Mouse (Mus musculus): Measurements from ENCODE around the gene Cavin1. TPM values are rescaled to one million over a fixed set of nuclear protein-coding genes. Genes with fewer than 3 reads are reported as not detected.

The Cavin1 gene
- polyA plus RNA-seq, 1 experiment from 2014 or later = 47.0 TPM

- H3K9me3 ChIP-seq (ENCODE audit: control insufficient read depth, low read length) = no peaks in the 10 kb centered on the region
- no peak for ATAC-seq
Measured at GRCm38 (mm10) chr11:100999254-100999653, 28.6 kb upstream of the Cavin1 start.

GRCm38 (mm10) chr11:100998836-100999235 is 28.1 kb upstream of the Cavin1 start:
- Histone ChIP-seq H3K9ac (ENCODE audit: low read depth, low read length) (no peak overlapping the region), H3K27ac (ENCODE audit: low read depth, low read length) (no peak overlapping the region), H3K9me3 (ENCODE audit: control insufficient read depth, low read length) (no peaks in the 10 kb centered on the region), H3K27me3 (replicated peaks; ENCODE audit: control insufficient read depth, insufficient read depth, low read length) (no peaks in the 10 kb centered on the region), H3K4me1 (ENCODE audit: control insufficient read depth, insufficient read depth, low read depth, low read length) (no peaks in the 10 kb centered on the region), H3K4me3 (ENCODE audit: low read length) (no peak overlapping the region), H3K36me3 (ENCODE audit: control insufficient read depth, insufficient read depth, low read length) (no peaks in the 10 kb centered on the region), H3K4me2 (ENCODE audit: low read length) (no peak overlapping the region)
- no peak for ATAC-seq
- 88% methylated on average over 2 of the region's 2 CpGs for WGBS

More at GRCm38 (mm10) chr11:100999254-100999653, 28.6 kb upstream of the Cavin1 start:
- Histone ChIP-seq H3K9ac (ENCODE audit: low read depth, low read length) (no peak overlapping the region), H3K4me3 (ENCODE audit: low read length) (no peak overlapping the region), H3K36me3 (ENCODE audit: control insufficient read depth, insufficient read depth, low read length) (no peaks in the 10 kb centered on the region), H3K27me3 (replicated peaks; ENCODE audit: control insufficient read depth, insufficient read depth, low read length) (no peaks in the 10 kb centered on the region), H3K27ac (ENCODE audit: low read depth, low read length) (no peak overlapping the region), H3K4me1 (ENCODE audit: control insufficient read depth, insufficient read depth, low read depth, low read length) (no peaks in the 10 kb centered on the region), H3K4me2 (ENCODE audit: low read length) (no peak overlapping the region)
- 56% methylated on average over 3 of the region's 3 CpGs for WGBS

GRCm38 (mm10) chr11:100996501-100996900 is 25.8 kb upstream of the Cavin1 start:
- Histone ChIP-seq H3K9me3 (ENCODE audit: control insufficient read depth, low read length) (no peaks in the 10 kb centered on the region), H3K36me3 (ENCODE audit: control insufficient read depth, insufficient read depth, low read length) (no peaks in the 10 kb centered on the region), H3K27me3 (replicated peaks; ENCODE audit: control insufficient read depth, insufficient read depth, low read length) (no peaks in the 10 kb centered on the region), H3K4me2 (ENCODE audit: low read length) (no peak overlapping the region), H3K9ac (ENCODE audit: low read depth, low read length) (no peak overlapping the region), H3K27ac (ENCODE audit: low read depth, low read length) (no peak overlapping the region), H3K4me1 (ENCODE audit: control insufficient read depth, insufficient read depth, low read depth, low read length) (no peaks in the 10 kb centered on the region), H3K4me3 (ENCODE audit: low read length) (no peak overlapping the region)
- WGBS = 91% methylated on average over 4 of the region's 4 CpGs
- ATAC-seq = no peak

GRCm38 (mm10) chr11:100994655-100995054 is 24.0 kb upstream of the Cavin1 start:
- H3K4me3 ChIP-seq (ENCODE audit: low read length) = no peak overlapping the region
- no peaks in the 10 kb centered on the region for H3K9me3 ChIP-seq (ENCODE audit: control insufficient read depth, low read length)
- no peak overlapping the region for H3K27ac ChIP-seq (ENCODE audit: low read depth, low read length)
- no peaks in the 10 kb centered on the region for H3K36me3 ChIP-seq (ENCODE audit: control insufficient read depth, insufficient read depth, low read length)
- ATAC-seq = no peak
- H3K9ac ChIP-seq (ENCODE audit: low read depth, low read length) = no peak overlapping the region
- no peaks in the 10 kb centered on the region for H3K4me1 ChIP-seq (ENCODE audit: control insufficient read depth, insufficient read depth, low read depth, low read length)
- H3K27me3 ChIP-seq (replicated peaks; ENCODE audit: control insufficient read depth, insufficient read depth, low read length) = no peaks in the 10 kb centered on the region
- H3K4me2 ChIP-seq (ENCODE audit: low read length) = no peak overlapping the region
- 80% methylated on average over 5 of the region's 5 CpGs for WGBS

- no peak overlapping the region for H3K9ac ChIP-seq (ENCODE audit: low read depth, low read length)
- H3K27ac ChIP-seq (ENCODE audit: low read depth, low read length) = no peak overlapping the region
- H3K4me3 ChIP-seq (ENCODE audit: low read length) = no peak overlapping the region
- H3K4me1 ChIP-seq (ENCODE audit: control insufficient read depth, insufficient read depth, low read depth, low read length) = no peaks in the 10 kb centered on the region
- H3K36me3 ChIP-seq (ENCODE audit: control insufficient read depth, insufficient read depth, low read length) = no peaks in the 10 kb centered on the region
- H3K27me3 ChIP-seq (replicated peaks; ENCODE audit: control insufficient read depth, insufficient read depth, low read length) = no peaks in the 10 kb centered on the region
- H3K4me2 ChIP-seq (ENCODE audit: low read length) = no peak overlapping the region
- 69% methylated on average over 9 of the region's 9 CpGs for WGBS
- no peak for ATAC-seq
- H3K9me3 ChIP-seq (ENCODE audit: control insufficient read depth, low read length) = no peaks in the 10 kb centered on the region
Measured at GRCm38 (mm10) chr11:100994233-100994632, 23.5 kb upstream of the Cavin1 start.

GRCm38 (mm10) chr11:100993437-100993836 is 22.8 kb upstream of the Cavin1 start:
- no peak overlapping the region for H3K27ac ChIP-seq (ENCODE audit: low read depth, low read length)
- H3K27me3 ChIP-seq (replicated peaks; ENCODE audit: control insufficient read depth, insufficient read depth, low read length) = no peaks in the 10 kb centered on the region
- H3K4me1 ChIP-seq (ENCODE audit: control insufficient read depth, insufficient read depth, low read depth, low read length) = no peaks in the 10 kb centered on the region
- 94% methylated on average over 2 of the region's 2 CpGs for WGBS
- no peaks in the 10 kb centered on the region for H3K36me3 ChIP-seq (ENCODE audit: control insufficient read depth, insufficient read depth, low read length)
- H3K9me3 ChIP-seq (ENCODE audit: control insufficient read depth, low read length) = no peaks in the 10 kb centered on the region
- H3K9ac ChIP-seq (ENCODE audit: low read depth, low read length) = no peak overlapping the region
- no peak overlapping the region for H3K4me2 ChIP-seq (ENCODE audit: low read length)
- no peak for ATAC-seq
- H3K4me3 ChIP-seq (ENCODE audit: low read length) = no peak overlapping the region

GRCm38 (mm10) chr11:100991027-100991534 is 20.4 kb upstream of the Cavin1 start:
- no peak for ATAC-seq
- no peaks in the 10 kb centered on the region for H3K36me3 ChIP-seq (ENCODE audit: control insufficient read depth, insufficient read depth, low read length)
- 28% methylated on average over 6 of the region's 6 CpGs for WGBS

GRCm38 (mm10) chr11:100989666-100990065 is 19.0 kb upstream of the Cavin1 start:
- Histone ChIP-seq H3K9ac (ENCODE audit: low read depth, low read length) (no peak overlapping the region), H3K4me1 (ENCODE audit: control insufficient read depth, insufficient read depth, low read depth, low read length) (no peaks in the 10 kb centered on the region), H3K27me3 (replicated peaks; ENCODE audit: control insufficient read depth, insufficient read depth, low read length) (no peaks in the 10 kb centered on the region), H3K27ac (ENCODE audit: low read depth, low read length) (no peak overlapping the region), H3K4me2 (ENCODE audit: low read length) (no peak overlapping the region), H3K36me3 (ENCODE audit: control insufficient read depth, insufficient read depth, low read length) (no peaks in the 10 kb centered on the region), H3K9me3 (ENCODE audit: control insufficient read depth, low read length) (no peaks in the 10 kb centered on the region), H3K4me3 (ENCODE audit: low read length) (no peak overlapping the region)
- WGBS = 75% methylated on average over 2 of the region's 2 CpGs
- no peak for ATAC-seq

More at GRCm38 (mm10) chr11:100991027-100991534, 20.4 kb upstream of the Cavin1 start:
- Histone ChIP-seq H3K27me3 (replicated peaks; ENCODE audit: control insufficient read depth, insufficient read depth, low read length) (no peaks in the 10 kb centered on the region), H3K9ac (ENCODE audit: low read depth, low read length) (no peak overlapping the region), H3K4me2 (ENCODE audit: low read length) (no peak overlapping the region), H3K9me3 (ENCODE audit: control insufficient read depth, low read length) (no peaks in the 10 kb centered on the region), H3K27ac (ENCODE audit: low read depth, low read length) (no peak overlapping the region), H3K4me3 (ENCODE audit: low read length) (no peak overlapping the region), H3K4me1 (ENCODE audit: control insufficient read depth, insufficient read depth, low read depth, low read length) (no peaks in the 10 kb centered on the region)

GRCm38 (mm10) chr11:100988674-100989073 is 18.0 kb upstream of the Cavin1 start:
- H3K4me1 ChIP-seq (ENCODE audit: control insufficient read depth, insufficient read depth, low read depth, low read length) = no peaks in the 10 kb centered on the region
- H3K9me3 ChIP-seq (ENCODE audit: control insufficient read depth, low read length) = no peaks in the 10 kb centered on the region
- no peak overlapping the region for H3K4me2 ChIP-seq (ENCODE audit: low read length)
- no peak overlapping the region for H3K4me3 ChIP-seq (ENCODE audit: low read length)
- ATAC-seq = no peak
- no peak overlapping the region for H3K27ac ChIP-seq (ENCODE audit: low read depth, low read length)
- H3K36me3 ChIP-seq (ENCODE audit: control insufficient read depth, insufficient read depth, low read length) = no peaks in the 10 kb centered on the region
- H3K9ac ChIP-seq (ENCODE audit: low read depth, low read length) = no peak overlapping the region
- no peaks in the 10 kb centered on the region for H3K27me3 ChIP-seq (replicated peaks; ENCODE audit: control insufficient read depth, insufficient read depth, low read length)
- WGBS = 87% methylated on average over 3 of the region's 3 CpGs

GRCm38 (mm10) chr11:100985607-100986006 is 14.9 kb upstream of the Cavin1 start:
- 57% methylated on average over 3 of the region's 3 CpGs for WGBS
- Histone ChIP-seq H3K4me1 (ENCODE audit: control insufficient read depth, insufficient read depth, low read depth, low read length) (no peaks in the 10 kb centered on the region; the same call in 1 of the 2 replicates), H3K27me3 (replicated peaks; ENCODE audit: control insufficient read depth, insufficient read depth, low read length) (0 out of 2 replicates have a peak, but pooled peaks cover 2% of the 10 kb centered on the region), H3K4me3 (ENCODE audit: low read length) (no peak overlapping the region), H3K4me2 (ENCODE audit: low read length) (no peak overlapping the region), H3K9ac (ENCODE audit: low read depth, low read length) (no peak overlapping the region), H3K27ac (ENCODE audit: low read depth, low read length) (no peak overlapping the region), H3K36me3 (ENCODE audit: control insufficient read depth, insufficient read depth, low read length) (no peaks in the 10 kb centered on the region), H3K9me3 (ENCODE audit: control insufficient read depth, low read length) (no peaks in the 10 kb centered on the region)
- ATAC-seq = no peak

Data from hindbrain, embryonic 16.5 days (tissue).